8 mouse cellular contexts compared by ENCODE assay signal in the genomic region with DNA sequence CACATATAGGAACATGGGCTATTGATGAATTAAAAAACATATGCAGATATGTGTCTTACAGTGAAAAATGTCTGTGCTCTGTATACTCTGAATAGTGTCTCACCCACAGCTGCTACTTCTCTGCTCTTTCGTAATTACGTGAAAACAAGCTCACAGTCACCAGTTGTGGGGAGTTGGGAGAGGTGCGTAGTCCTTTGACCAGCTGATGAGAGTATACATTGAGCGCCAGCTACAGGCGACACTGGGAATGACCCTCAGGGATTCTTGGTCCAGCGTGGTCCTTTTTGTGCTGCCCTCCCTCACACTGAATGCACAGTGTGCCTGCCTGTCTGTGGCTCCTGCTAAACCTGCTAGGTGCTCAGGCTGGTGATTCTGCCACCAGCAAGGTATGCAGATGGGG.
DNase-seq lines count a peak whose midpoint lies in the region; ATAC-seq and TF ChIP-seq lines count a peak whose summit lies in the region.

No protein-coding gene starts in this region.

- H3K9ac ChIP-seq in heart, embryonic 15.5 days, result no peak overlapping the region
- no peak overlapping the region for H3K9ac ChIP-seq in lung, postnatal 0 days (replicated peaks; ENCODE audit: low read depth)

- peak; percentile 90 for TF ChIP-seq CTCF in lung, postnatal 0 days (IDR thresholded peaks at IDR 0.05)

- no peak overlapping the region for H3K4me2 ChIP-seq in heart, embryonic 15.5 days
- no peak overlapping the region for H3K4me2 ChIP-seq in lung, postnatal 0 days (replicated peaks; ENCODE audit: low read depth, low read length)

- ATAC-seq in heart, embryonic 15.5 days (replicated peaks; ENCODE audit: insufficient number of reproducible peaks, insufficient read depth, low FRiP score, low read depth), result 0 out of 2 replicates have a peak, but pooled peaks have one; percentile 42
- peak; percentile 32 to 44; a peak in 1 of 4 replicates for ATAC-seq in hematopoietic stem cell, adult 5-6 weeks (replicated peaks in 1 of 2; ENCODE audit: insufficient read depth in 1 of 2, low FRiP score in 2 of 2, low TSS enrichment in 1 of 2, low read depth in 1 of 2, poor library complexity in 2 of 2, severe bottlenecking in 2 of 2)
- ATAC-seq in lung, postnatal 0 days, result peak; percentile 74

- H3K9me3 ChIP-seq in heart, embryonic 15.5 days (replicated peaks), result no peaks in the 10 kb centered on the region
- no peaks in the 10 kb centered on the region for H3K9me3 ChIP-seq in lung, postnatal 0 days (ENCODE audit: low read length)

- no peak overlapping the region for H3K4me3 ChIP-seq in heart, embryonic 15.5 days
- no peak overlapping the region for H3K4me3 ChIP-seq in lung, postnatal 0 days (ENCODE audit: low read depth, low read length)

- no peaks in the 10 kb centered on the region for H3K27me3 ChIP-seq in heart, embryonic 15.5 days
- H3K27me3 ChIP-seq in lung, postnatal 0 days (replicated peaks; ENCODE audit: insufficient read depth, low read length), result no peaks in the 10 kb centered on the region

- WGBS in heart, embryonic 15.5 days, result 20% methylated on average over 6 of the region's 6 CpGs
- WGBS in lung, postnatal 0 days, result 20% methylated on average over 6 of the region's 6 CpGs

- H3K27ac ChIP-seq in heart, embryonic 15.5 days, result no peak overlapping the region
- H3K27ac ChIP-seq in lung, postnatal 0 days (ENCODE audit: low read length), result no peak overlapping the region

- H3K4me1 ChIP-seq in heart, embryonic 15.5 days (replicated peaks), result no peaks in the 10 kb centered on the region
- H3K4me1 ChIP-seq in lung, postnatal 0 days (ENCODE audit: insufficient read depth, low read depth, low read length), result no peaks in the 10 kb centered on the region

- H3K36me3 ChIP-seq in heart, embryonic 15.5 days, result peaks cover 10% of the 10 kb centered on the region
- no peaks in the 10 kb centered on the region for H3K36me3 ChIP-seq in lung, postnatal 0 days (ENCODE audit: insufficient read depth, low read length)

- no peak for TF ChIP-seq EP300 in lung, postnatal 0 days (IDR thresholded peaks at IDR 0.05)

- DNase-seq in heart, adult 11 months, result no peak
- DNase-seq in thymus, postnatal 25 days, result peak; percentile 4
- DNase-seq in thymus, postnatal 10 days (ENCODE audit: low spot score in 2 of 2), result no peak
- peak; percentile 82 to 84 for DNase-seq in cerebellum, postnatal 14 days
- DNase-seq in lung, postnatal 0 days (ENCODE audit: low spot score), result peak; percentile 76
- DNase-seq in c-Kit-positive CD71-positive TER-119-positive erythroid progenitor cells, embryonic 14.5 days (ENCODE audit: low spot score), result no peak

Comparison
In these comparisons a context has a peak if more than half of its experiments do, and no peak if none do; other contexts are left out.
1. DNase-seq: peak in thymus, postnatal 25 days (single experiment), cerebellum, postnatal 14 days (2 of 2) and lung, postnatal 0 days (single experiment); none in heart, adult 11 months (single experiment), thymus, postnatal 10 days (0 of 2) and c-Kit-positive CD71-positive TER-119-positive erythroid progenitor cells, embryonic 14.5 days (single experiment).
2. Peak in every context shown above with its lines, with median percentiles within 50 percentile points of each other: ATAC-seq.